In the genomic region with DNA sequence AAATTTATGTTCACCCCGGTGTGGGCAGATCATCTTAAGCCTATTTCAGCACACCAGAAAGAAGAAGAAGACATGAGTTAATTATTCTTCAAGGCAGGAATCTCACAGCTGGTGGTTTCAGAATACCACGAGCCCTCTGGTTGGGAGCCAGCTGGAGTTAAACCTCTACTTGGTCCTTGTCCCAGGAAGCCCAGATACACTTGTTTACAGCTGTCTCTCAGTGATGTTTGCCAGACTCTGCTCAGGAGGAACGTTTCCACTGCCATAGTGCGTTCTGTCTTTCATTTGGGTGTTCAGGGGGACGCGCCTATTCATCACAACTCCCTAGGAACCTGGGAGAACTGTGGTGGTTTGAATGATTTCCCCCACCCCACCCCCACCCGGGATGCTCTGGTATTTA, we compare ENCODE assay signal across 9 mouse cellular contexts. TPM values are rescaled to one million over a fixed set of nuclear protein-coding genes. Genes with fewer than 3 reads are reported as not detected.
DNase-seq lines count a peak whose midpoint lies in the region; ATAC-seq and TF ChIP-seq lines count a peak whose summit lies in the region.
"Had no signal": no experiment of that assay in that cellular context is flagged by ENCODE, and none has a peak within 500 bp of the region (broad histone marks: within the 10 kb centered on the region; RNA-seq: fewer than 3 reads in every experiment).

No protein-coding gene starts in this region.

- TF ChIP-seq CTCF in forebrain, postnatal 0 days (IDR thresholded peaks at IDR 0.05; ENCODE audit: low read depth), result no peak

- H3K4me1 ChIP-seq in forebrain, postnatal 0 days (ENCODE audit: insufficient read depth), result no peaks in the 10 kb centered on the region
- H3K4me1 ChIP-seq in forebrain, embryonic 12.5 days, result no peaks in the 10 kb centered on the region
- H3K4me1 ChIP-seq in heart, embryonic 10.5 days, result peaks cover 30% of the 10 kb centered on the region
- peaks cover 12% of the 10 kb centered on the region for H3K4me1 ChIP-seq in forebrain, embryonic 10.5 days

- peak; percentile 41 for DNase-seq in forebrain, postnatal 0 days
- DNase-seq in MN1 (ENCODE audit: low spot score), result peak; percentile 82
- no peak for DNase-seq in heart, embryonic 10.5 days (ENCODE audit: low spot score)
- DNase-seq in kidney, postnatal 4 days, result peak; percentile 64 to 75
- peak; percentile 64 for DNase-seq in testis, postnatal 14 days (ENCODE audit: low spot score)
- DNase-seq in forebrain, embryonic 10.5 days (ENCODE audit: extremely low spot score, low spot score), result no peak

- 47% methylated on average over 7 of the region's 7 CpGs for whole genome bisulfite sequencing in forebrain, postnatal 0 days
- 64% methylated on average over 7 of the region's 7 CpGs for WGBS in forebrain, embryonic 12.5 days
- WGBS in heart, embryonic 10.5 days, result 23% methylated on average over 7 of the region's 7 CpGs
- WGBS in forebrain, embryonic 10.5 days, result 68% methylated on average over 7 of the region's 7 CpGs

- H3K4me3 ChIP-seq in forebrain, postnatal 0 days (ENCODE audit: low read depth, low read length), result no peak overlapping the region
- H3K4me3 ChIP-seq in forebrain, embryonic 12.5 days (replicated peaks), result no peak overlapping the region
- no peak overlapping the region for H3K4me3 ChIP-seq in heart, embryonic 10.5 days
- H3K4me3 ChIP-seq in forebrain, embryonic 10.5 days, result no peak overlapping the region

- 0 out of 2 replicates have a peak, but pooled peaks have one; percentile 29 for ATAC-seq in forebrain, postnatal 0 days
- no peak for ATAC-seq in forebrain, embryonic 12.5 days (ENCODE audit: low FRiP score)
- no peak for ATAC-seq in granulocyte monocyte progenitor cell, adult 5-6 weeks (replicated peaks; ENCODE audit: poor library complexity, severe bottlenecking)

- H3K36me3 ChIP-seq in forebrain, postnatal 0 days (ENCODE audit: insufficient read depth), result no peaks in the 10 kb centered on the region
- no peaks in the 10 kb centered on the region for H3K36me3 ChIP-seq in forebrain, embryonic 12.5 days (replicated peaks)
- H3K36me3 ChIP-seq in heart, embryonic 10.5 days, result no peaks in the 10 kb centered on the region
- no peaks in the 10 kb centered on the region for H3K36me3 ChIP-seq in forebrain, embryonic 10.5 days (replicated peaks)

- H3K9ac ChIP-seq in forebrain, postnatal 0 days, result no peak overlapping the region
- no peak overlapping the region for H3K9ac ChIP-seq in forebrain, embryonic 12.5 days

- peak overlapping the region; percentile 29; the same call in 1 of the 2 replicates for H3K27ac ChIP-seq in forebrain, postnatal 0 days (ENCODE audit: low read depth, low read length)
- H3K27ac ChIP-seq in forebrain, embryonic 12.5 days, result no peak overlapping the region
- peak overlapping the region; percentile 23; the same call in 1 of the 2 replicates for H3K27ac ChIP-seq in heart, embryonic 10.5 days
- H3K27ac ChIP-seq in forebrain, embryonic 10.5 days, result no peak overlapping the region

- H3K27me3 ChIP-seq in forebrain, postnatal 0 days (ENCODE audit: insufficient read depth, low read length), result no peaks in the 10 kb centered on the region
- H3K27me3 ChIP-seq in forebrain, embryonic 12.5 days, result no peaks in the 10 kb centered on the region
- no peaks in the 10 kb centered on the region for H3K27me3 ChIP-seq in heart, embryonic 10.5 days (ENCODE audit: insufficient read depth, poor library complexity, severe bottlenecking)
- no peaks in the 10 kb centered on the region for H3K27me3 ChIP-seq in forebrain, embryonic 10.5 days (ENCODE audit: poor library complexity, severe bottlenecking)

- H3K4me2 ChIP-seq in forebrain, postnatal 0 days (ENCODE audit: low read depth), result no peak overlapping the region
- no peak overlapping the region for H3K4me2 ChIP-seq in forebrain, embryonic 12.5 days

- H3K9me3 ChIP-seq in forebrain, postnatal 0 days (ENCODE audit: low read length), result no peaks in the 10 kb centered on the region
- no peaks in the 10 kb centered on the region for H3K9me3 ChIP-seq in forebrain, embryonic 12.5 days
- H3K9me3 ChIP-seq in heart, embryonic 10.5 days, result no peaks in the 10 kb centered on the region
- H3K9me3 ChIP-seq in forebrain, embryonic 10.5 days, result no peaks in the 10 kb centered on the region

RNA-seq across cellular contexts. Expression of a gene that starts 24.0 kb away (rescaled TPM):
- 30.4 and 36.2 TPM in 2 replicates for total RNA-seq in forebrain, postnatal 0 days (2014; rRNA removed)
- 31.7 and 37.3 TPM in 2 replicates for polyA plus RNA-seq in forebrain, postnatal 0 days (2015; fragmentation: Nextera tagmentation; extraction: Ambion mirVana)
- 3.1 and 5.9 TPM in 2 replicates for polyA plus RNA-seq in forebrain, embryonic 12.5 days (2016; fragmentation: Nextera tagmentation; extraction: Ambion mirVana)
- polyA plus RNA-seq in heart, embryonic 10.5 days (2016; fragmentation: Nextera tagmentation; extraction: Ambion mirVana), result 7.7 and 20.0 TPM in 2 replicates
- total RNA-seq in granulocyte monocyte progenitor cell, adult 5-6 weeks (2014; fragmentation: Nextera tagmentation), result not detected in 2 replicates
- total RNA-seq in granulocyte monocyte progenitor cell, adult 5-6 weeks (2017), result not detected in 2 replicates
- polyA plus RNA-seq in forebrain, embryonic 10.5 days (2016; fragmentation: Nextera tagmentation; extraction: Ambion mirVana), result 1.4 and 2.1 TPM in 2 replicates
- total RNA-seq: neutrophil, adult 5-6 weeks had no signal

Comparison
In these comparisons a context has a peak if more than half of its experiments do, and no peak if none do; other contexts are left out.
1. DNase-seq: peak in forebrain, postnatal 0 days (single experiment), MN1 (single experiment), kidney, postnatal 4 days (2 of 2) and testis, postnatal 14 days (single experiment); none in heart, embryonic 10.5 days (single experiment) and forebrain, embryonic 10.5 days (single experiment).
2. H3K27ac ChIP-seq: peak in forebrain, postnatal 0 days (single experiment) and heart, embryonic 10.5 days (single experiment); none in forebrain, embryonic 12.5 days (single experiment) and forebrain, embryonic 10.5 days (single experiment).